Mouse (Mus musculus): ENCODE measurements around the gene Arhgap4.

Arhgap4 gene

GRCm38 (mm10) chrX:73854326-73855086, 67.2 kb downstream of the Arhgap4 start:
- DNase-seq (ENCODE audit: extremely low read depth, insufficient read length, low spot score): no peak
